Mouse (Mus musculus): ENCODE results near the gene Gid8.

- TF ChIP-seq POLR2A (IDR thresholded peaks at IDR 0.05; ENCODE audit: insufficient read depth, low read length) (no peak), CTCF (IDR thresholded peaks at IDR 0.05; ENCODE audit: low read depth, low read length) (no peak), EP300 (IDR thresholded peaks at IDR 0.05; ENCODE audit: insufficient read depth, low read depth, low read length) (no peak)
Measured at GRCm38 (mm10) chr2:180743321-180743720, 33.4 kb downstream of the Gid8 start.

Measured in ES-Bruce4 (cell line).